In the genomic region with DNA sequence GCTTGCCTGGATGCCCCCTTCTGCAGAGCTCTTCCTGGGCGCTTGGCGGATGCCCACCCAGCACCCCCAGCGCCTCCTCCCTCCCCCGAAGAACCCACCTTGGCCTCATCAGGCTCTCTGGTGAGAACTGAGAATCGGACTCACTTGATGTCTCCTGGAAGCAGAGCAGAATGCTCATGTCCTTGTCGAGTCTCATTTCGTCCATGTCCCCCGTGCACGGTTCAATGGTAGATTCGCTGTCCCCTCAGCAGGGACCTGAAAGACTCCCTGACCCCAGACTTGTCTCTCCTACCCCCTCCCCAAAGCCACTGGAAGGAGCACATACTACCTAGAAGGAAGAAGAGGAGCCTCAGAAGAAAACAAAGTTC, we compare ENCODE assay signal across 12 mouse cellular contexts. TPM values are rescaled to one million over a fixed set of nuclear protein-coding genes. Genes with fewer than 3 reads are reported as not detected.
A peak's percentile ranks its signal among the peaks of the same experiment; 100 is the strongest.
DNase-seq lines count a peak whose midpoint lies in the region; ATAC-seq lines count a peak whose summit lies in the region.
"Had no signal": no experiment of that assay in that cellular context is flagged by ENCODE, and none has a peak within 500 bp of the region (broad histone marks: within the 10 kb centered on the region; RNA-seq: fewer than 3 reads in every experiment).

No protein-coding gene starts in this region.

- H3K4me3 ChIP-seq in kidney, embryonic 15.5 days (replicated peaks): peak overlapping the region; percentile 80
- H3K4me3 ChIP-seq in embryonic facial prominence, embryonic 14.5 days (ENCODE audit: low read depth, low read length): no peak overlapping the region
- peak overlapping the region; percentile 44 for H3K4me3 ChIP-seq in hindbrain, embryonic 16.5 days (ENCODE audit: low read length)
- H3K4me3 ChIP-seq in neural tube, embryonic 11.5 days (ENCODE audit: low read depth, low read length): peak overlapping the region; percentile 96
- H3K4me3 ChIP-seq: liver, embryonic 15.5 days; midbrain, embryonic 13.5 days had no signal

- H3K27ac ChIP-seq in kidney, embryonic 15.5 days: peak overlapping the region; percentile 100
- H3K27ac ChIP-seq in embryonic facial prominence, embryonic 14.5 days (replicated peaks; ENCODE audit: low read depth, low read length): no peak overlapping the region
- H3K27ac ChIP-seq in hindbrain, embryonic 16.5 days (ENCODE audit: low read depth, low read length): peak overlapping the region; percentile 53
- peak overlapping the region; percentile 100 for H3K27ac ChIP-seq in neural tube, embryonic 11.5 days (ENCODE audit: low read depth, low read length)
- H3K27ac ChIP-seq: liver, embryonic 15.5 days; midbrain, embryonic 13.5 days had no signal

- H3K4me2 ChIP-seq in kidney, embryonic 15.5 days: peak overlapping the region; percentile 90
- peak overlapping the region; percentile 3; the same call in 1 of the 2 replicates for H3K4me2 ChIP-seq in embryonic facial prominence, embryonic 14.5 days (ENCODE audit: low read depth, low read length)
- peak overlapping the region; percentile 62 for H3K4me2 ChIP-seq in hindbrain, embryonic 16.5 days (ENCODE audit: low read length)
- peak overlapping the region; percentile 100 for H3K4me2 ChIP-seq in neural tube, embryonic 11.5 days (ENCODE audit: low read depth)
- H3K4me2 ChIP-seq: liver, embryonic 15.5 days; midbrain, embryonic 13.5 days had no signal

- WGBS in kidney, embryonic 15.5 days: 25% methylated on average over 10 of the region's 10 CpGs
- WGBS in embryonic facial prominence, embryonic 14.5 days: 6% methylated on average over 7 of the region's 10 CpGs
- WGBS in hindbrain, embryonic 16.5 days: 4% methylated on average over 10 of the region's 10 CpGs
- WGBS in neural tube, embryonic 11.5 days: 6% methylated on average over 10 of the region's 10 CpGs

- no peaks in the 10 kb centered on the region for H3K27me3 ChIP-seq in kidney, embryonic 15.5 days
- peaks cover 100% of the 10 kb centered on the region for H3K27me3 ChIP-seq in embryonic facial prominence, embryonic 14.5 days (replicated peaks; ENCODE audit: control insufficient read depth, insufficient read depth, low read length)
- peaks cover 42% of the 10 kb centered on the region for H3K27me3 ChIP-seq in hindbrain, embryonic 16.5 days (replicated peaks; ENCODE audit: control insufficient read depth, insufficient read depth, low read length)
- 0 out of 2 replicates have a peak, but pooled peaks cover 2% of the 10 kb centered on the region for H3K27me3 ChIP-seq in neural tube, embryonic 11.5 days (ENCODE audit: control insufficient read depth, insufficient read depth, low read length)

- DNase-seq in kidney, adult 9 months: no peak
- DNase-seq in embryonic facial prominence, embryonic 14.5 days (ENCODE audit: low spot score): no peak
- DNase-seq in neural tube, embryonic 11.5 days (ENCODE audit: low spot score): no peak
- DNase-seq in spleen, postnatal 14 days (ENCODE audit: low spot score in 2 of 2): no peak
- DNase-seq in thymus, adult 18-20 months: no peak
- no peak for DNase-seq in cerebellum, adult 11-12 months
- DNase-seq: heart, adult 18-20 months had no signal

- H3K9ac ChIP-seq in kidney, embryonic 15.5 days: peak overlapping the region; percentile 96
- H3K9ac ChIP-seq in embryonic facial prominence, embryonic 14.5 days (ENCODE audit: low read depth, low read length): no peak overlapping the region; the same call in 1 of the 2 replicates
- H3K9ac ChIP-seq in hindbrain, embryonic 16.5 days (ENCODE audit: low read depth, low read length): peak overlapping the region; percentile 1; the same call in 1 of the 2 replicates
- H3K9ac ChIP-seq in neural tube, embryonic 11.5 days (ENCODE audit: low read length): peak overlapping the region; percentile 100
- H3K9ac ChIP-seq: liver, embryonic 15.5 days; midbrain, embryonic 13.5 days had no signal

- H3K4me1 ChIP-seq in kidney, embryonic 15.5 days: peaks cover 87% of the 10 kb centered on the region
- no peaks in the 10 kb centered on the region for H3K4me1 ChIP-seq in embryonic facial prominence, embryonic 14.5 days (ENCODE audit: control insufficient read depth, insufficient read depth, low read length)
- H3K4me1 ChIP-seq in hindbrain, embryonic 16.5 days (ENCODE audit: control insufficient read depth, insufficient read depth, low read depth, low read length): no peaks in the 10 kb centered on the region
- peaks cover 26% of the 10 kb centered on the region for H3K4me1 ChIP-seq in neural tube, embryonic 11.5 days (ENCODE audit: control insufficient read depth, insufficient read depth, low read length)
- H3K4me1 ChIP-seq: liver, embryonic 15.5 days had no signal

- ATAC-seq in kidney, embryonic 15.5 days (replicated peaks; ENCODE audit: low FRiP score): no peak
- ATAC-seq in embryonic facial prominence, embryonic 14.5 days (ENCODE audit: low read depth): no peak
- ATAC-seq in hindbrain, embryonic 16.5 days: no peak
- no peak for ATAC-seq in neural tube, embryonic 11.5 days (ENCODE audit: insufficient read depth, low FRiP score, low TSS enrichment)
- ATAC-seq: midbrain, embryonic 13.5 days had no signal

- no peaks in the 10 kb centered on the region for H3K9me3 ChIP-seq in kidney, embryonic 15.5 days (replicated peaks)
- H3K9me3 ChIP-seq in embryonic facial prominence, embryonic 14.5 days (ENCODE audit: control insufficient read depth, low read length): no peaks in the 10 kb centered on the region
- H3K9me3 ChIP-seq in hindbrain, embryonic 16.5 days (ENCODE audit: control insufficient read depth, low read length): no peaks in the 10 kb centered on the region
- H3K9me3 ChIP-seq in neural tube, embryonic 11.5 days (ENCODE audit: control insufficient read depth, low read length): no peaks in the 10 kb centered on the region
- H3K9me3 ChIP-seq: liver, embryonic 15.5 days; midbrain, embryonic 13.5 days had no signal

- H3K36me3 ChIP-seq in kidney, embryonic 15.5 days: peaks cover 24% of the 10 kb centered on the region; the same call in 1 of the 2 replicates
- no peaks in the 10 kb centered on the region for H3K36me3 ChIP-seq in embryonic facial prominence, embryonic 14.5 days (ENCODE audit: control insufficient read depth, insufficient read depth, low read length)
- H3K36me3 ChIP-seq in hindbrain, embryonic 16.5 days (ENCODE audit: control insufficient read depth, insufficient read depth, low read length): no peaks in the 10 kb centered on the region
- no peaks in the 10 kb centered on the region; the same call in 1 of the 2 replicates for H3K36me3 ChIP-seq in neural tube, embryonic 11.5 days (ENCODE audit: control insufficient read depth, insufficient read depth, low read length)
- H3K36me3 ChIP-seq: liver, embryonic 15.5 days; midbrain, embryonic 13.5 days had no signal

RNA-seq across cellular contexts. Expression of gene Hoxb5, which starts 2.1 kb away (rescaled TPM):
- 18.8 and 20.2 TPM in 2 replicates for polyA plus RNA-seq in kidney, embryonic 15.5 days (2015; fragmentation: Nextera tagmentation; extraction: Ambion mirVana)
- polyA plus RNA-seq in embryonic facial prominence, embryonic 14.5 days (2014; fragmentation: Nextera tagmentation; extraction: Ambion mirVana): 1.8 and 2.4 TPM in 2 replicates
- 120 and 133 TPM in 2 replicates for polyA plus RNA-seq in hindbrain, embryonic 16.5 days (2015; fragmentation: Nextera tagmentation; extraction: Ambion mirVana)
- polyA plus RNA-seq in neural tube, embryonic 11.5 days (2014; fragmentation: Nextera tagmentation; extraction: Ambion mirVana): 49.0 and 49.1 TPM in 2 replicates

RNA-seq across cellular contexts. Expression of gene Hoxb6, which starts 8.8 kb away (rescaled TPM):
- polyA plus RNA-seq in kidney, embryonic 15.5 days (2015; fragmentation: Nextera tagmentation; extraction: Ambion mirVana): 47.1 and 49.1 TPM in 2 replicates
- polyA plus RNA-seq in embryonic facial prominence, embryonic 14.5 days (2014; fragmentation: Nextera tagmentation; extraction: Ambion mirVana): 0.22 and 0.97 TPM in 2 replicates
- polyA plus RNA-seq in hindbrain, embryonic 16.5 days (2015; fragmentation: Nextera tagmentation; extraction: Ambion mirVana): 49.9 and 53.3 TPM in 2 replicates
- 81.4 and 87.2 TPM in 2 replicates for polyA plus RNA-seq in neural tube, embryonic 11.5 days (2014; fragmentation: Nextera tagmentation; extraction: Ambion mirVana)
- polyA plus RNA-seq: midbrain, embryonic 13.5 days had no signal

RNA-seq across cellular contexts. Expression of gene Hoxb7, which starts 14.6 kb away (rescaled TPM):
- polyA plus RNA-seq in kidney, embryonic 15.5 days (2015; fragmentation: Nextera tagmentation; extraction: Ambion mirVana): 58.5 and 62.7 TPM in 2 replicates
- polyA plus RNA-seq in embryonic facial prominence, embryonic 14.5 days (2014; fragmentation: Nextera tagmentation; extraction: Ambion mirVana): 0.39 and 0.42 TPM in 2 replicates
- 29.3 and 33.1 TPM in 2 replicates for polyA plus RNA-seq in hindbrain, embryonic 16.5 days (2015; fragmentation: Nextera tagmentation; extraction: Ambion mirVana)
- 65.5 and 65.9 TPM in 2 replicates for polyA plus RNA-seq in neural tube, embryonic 11.5 days (2014; fragmentation: Nextera tagmentation; extraction: Ambion mirVana)
- polyA plus RNA-seq: midbrain, embryonic 13.5 days; testis, adult 2 months had no signal

RNA-seq across cellular contexts. Expression of gene Hoxb4, which starts 17.0 kb away (rescaled TPM):
- 6.4 and 7.1 TPM in 2 replicates for polyA plus RNA-seq in kidney, embryonic 15.5 days (2015; fragmentation: Nextera tagmentation; extraction: Ambion mirVana)
- polyA plus RNA-seq in embryonic facial prominence, embryonic 14.5 days (2014; fragmentation: Nextera tagmentation; extraction: Ambion mirVana): 0.62 and 0.70 TPM in 2 replicates
- polyA plus RNA-seq in hindbrain, embryonic 16.5 days (2015; fragmentation: Nextera tagmentation; extraction: Ambion mirVana): 2.5 and 3.3 TPM in 2 replicates
- 3.1 and 3.8 TPM in 2 replicates for polyA plus RNA-seq in neural tube, embryonic 11.5 days (2014; fragmentation: Nextera tagmentation; extraction: Ambion mirVana)
- polyA plus RNA-seq: midbrain, embryonic 13.5 days had no signal

RNA-seq across cellular contexts. Expression of gene Hoxb8, which starts 19.3 kb away (rescaled TPM):
- polyA plus RNA-seq in kidney, embryonic 15.5 days (2015; fragmentation: Nextera tagmentation; extraction: Ambion mirVana): 8.9 and 9.8 TPM in 2 replicates
- not detected in 2 replicates for polyA plus RNA-seq in embryonic facial prominence, embryonic 14.5 days (2014; fragmentation: Nextera tagmentation; extraction: Ambion mirVana)
- polyA plus RNA-seq in hindbrain, embryonic 16.5 days (2015; fragmentation: Nextera tagmentation; extraction: Ambion mirVana): 15.1 and 15.9 TPM in 2 replicates
- polyA plus RNA-seq in neural tube, embryonic 11.5 days (2014; fragmentation: Nextera tagmentation; extraction: Ambion mirVana): 27.9 and 28.2 TPM in 2 replicates
- polyA plus RNA-seq: liver, embryonic 15.5 days; midbrain, embryonic 13.5 days had no signal

Comparison
In these comparisons a context has a peak if more than half of its experiments do, and no peak if none do; other contexts are left out.
1. H3K4me2 ChIP-seq: peak in every context shown above with its lines; median percentile 100 in neural tube, embryonic 11.5 days; 90 in kidney, embryonic 15.5 days; 62 in hindbrain, embryonic 16.5 days; 3 in embryonic facial prominence, embryonic 14.5 days.
2. RNA of gene Hoxb6, which starts 8.8 kb away (polyA plus RNA-seq): 81.4 to 87.2 TPM in neural tube, embryonic 11.5 days, 49.9 to 53.3 TPM in hindbrain, embryonic 16.5 days and 47.1 to 49.1 TPM in kidney, embryonic 15.5 days; 0.22 to 0.97 TPM in embryonic facial prominence, embryonic 14.5 days; every median in the first group is over 10 times any median in the second.
3. RNA of gene Hoxb7, which starts 14.6 kb away (polyA plus RNA-seq): 65.5 to 65.9 TPM in neural tube, embryonic 11.5 days, 58.5 to 62.7 TPM in kidney, embryonic 15.5 days and 29.3 to 33.1 TPM in hindbrain, embryonic 16.5 days; 0.39 to 0.42 TPM in embryonic facial prominence, embryonic 14.5 days; every median in the first group is over 10 times any median in the second.